Mouse (Mus musculus) CH12.LX (cell line): ENCODE results near the gene Cdh10. TPM values are rescaled to one million over a fixed set of nuclear protein-coding genes. Genes with fewer than 3 reads are reported as not detected.

Source experiments
- DNase-seq: peaks from one replicate; pipeline ENCODE4 v3.0.0-alpha.2; 2013; ENCODE audit errors: extremely low read depth
- H3K27ac ChIP-seq: 2 replicates; pipeline ENCODE4 v1.5.1; 2012; ENCODE audit warnings: low read depth, mild to moderate bottlenecking, control low read depth, moderate library complexity; ENCODE audit not compliant: insufficient read depth
- H3K27me3 ChIP-seq: replicated peaks from 2 replicates; pipeline ENCODE3; 2012; ENCODE audit warnings: inconsistent platforms
- H3K36me3 ChIP-seq, 2 experiments: replicated peaks in 1 of 2; 2 replicates each; pipeline versions ENCODE3 to v1.6.1; 2012; ENCODE audit warnings: inconsistent platforms in 1 of 2, low read length in 1 of 2, mild to moderate bottlenecking in 1 of 2, mixed read lengths in 1 of 2, moderate library complexity in 1 of 2; ENCODE audit not compliant: control insufficient read depth in 1 of 2, insufficient read depth in 1 of 2
- H3K4me1 ChIP-seq, 2 experiments: 2 replicates each; pipeline ENCODE4 v1.6.1; 2012; ENCODE audit warnings: inconsistent platforms in 1 of 2, moderate library complexity in 1 of 2; ENCODE audit not compliant: insufficient read depth in 2 of 2, control insufficient read depth in 1 of 2
- H3K4me2 ChIP-seq: 2 replicates; pipeline ENCODE4 v1.6.1; 2012; ENCODE audit warnings: low read depth, mild to moderate bottlenecking, control low read depth; ENCODE audit not compliant: poor library complexity, insufficient read depth, severe bottlenecking
- H3K4me3 ChIP-seq, 3 experiments: fragments of 150-350 bp in 1 of 3; sonication (generic) in 1 of 3; replicated peaks in 1 of 3; 2 replicates each; pipeline versions ENCODE3 to v1.5.1; 2011 to 2012; ENCODE audit warnings: low read depth in 2 of 3, low read length in 2 of 3, mild to moderate bottlenecking in 2 of 3, moderate library complexity in 2 of 3, control low read depth in 1 of 3, improper control_type of control experiment in 1 of 3, inconsistent platforms in 1 of 3, mixed read lengths in 1 of 3; ENCODE audit not compliant: poor library complexity in 1 of 3
- H3K79me2 ChIP-seq: replicated peaks from 2 replicates; pipeline ENCODE4 v1.6.1; 2012; ENCODE audit warnings: mild to moderate bottlenecking, moderate library complexity; ENCODE audit not compliant: control insufficient read depth, poor library complexity, insufficient read depth, severe bottlenecking; ENCODE audit errors: extremely low read depth
- H3K9ac ChIP-seq: 2 replicates; pipeline ENCODE4 v1.6.1; 2012; ENCODE audit warnings: low read depth, mild to moderate bottlenecking, control low read depth, moderate library complexity; ENCODE audit not compliant: insufficient read depth
- H3K9me3 ChIP-seq: replicated peaks from 2 replicates; pipeline ENCODE3; 2012; ENCODE audit warnings: low read length, inconsistent platforms, mixed read lengths
- BHLHE40 ChIP-seq: IDR thresholded peaks from 2 replicates; pipeline ENCODE4 v1.6.1; 2011; ENCODE audit warnings: mild to moderate bottlenecking, low read depth, low read length, improper control_type of control experiment
- CHD1 ChIP-seq: IDR thresholded peaks from 2 replicates; pipeline ENCODE4 v1.6.1; 2012; ENCODE audit warnings: low read depth, low read length, improper control_type of control experiment, inconsistent platforms
- CHD2 ChIP-seq: IDR thresholded peaks from 2 replicates; pipeline ENCODE4 v1.6.1; 2011; ENCODE audit warnings: low read length, improper control_type of control experiment
- E2F4 ChIP-seq: IDR thresholded peaks from 2 replicates; pipeline ENCODE4 v1.6.1; 2011; ENCODE audit warnings: low read depth, low read length, improper control_type of control experiment; ENCODE audit not compliant: insufficient replicate concordance
- ELF1 ChIP-seq: IDR thresholded peaks from 2 replicates; pipeline ENCODE4 v1.6.1; 2014; ENCODE audit warnings: low read depth, mild to moderate bottlenecking, inconsistent platforms, low read length, improper control_type of control experiment
- EP300 ChIP-seq: IDR thresholded peaks from 2 replicates; pipeline ENCODE4 v1.6.1; 2011; ENCODE audit warnings: low read length, improper control_type of control experiment
- ETS1 ChIP-seq: conservative IDR thresholded peaks from 2 replicates; pipeline ENCODE4 v1.6.1; 2012; ENCODE audit warnings: low read depth, mild to moderate bottlenecking, inconsistent platforms, low read length, improper control_type of control experiment, moderate library complexity
- GABPA ChIP-seq: IDR thresholded peaks from 2 replicates; pipeline ENCODE4 v1.6.1; 2012; ENCODE audit warnings: low read depth, low read length, improper control_type of control experiment, inconsistent platforms; ENCODE audit not compliant: insufficient replicate concordance
- HCFC1 ChIP-seq: IDR thresholded peaks from 2 replicates; pipeline ENCODE4 v1.6.1; 2012; ENCODE audit warnings: low read depth, mild to moderate bottlenecking, inconsistent platforms, low read length, improper control_type of control experiment
- JUN ChIP-seq: IDR thresholded peaks from 2 replicates; pipeline ENCODE4 v1.6.1; 2011; ENCODE audit warnings: low read depth, mild to moderate bottlenecking, low read length, improper control_type of control experiment, moderate library complexity; ENCODE audit not compliant: insufficient read depth
- JUND ChIP-seq: conservative IDR thresholded peaks from 2 replicates; pipeline ENCODE4 v1.6.1; 2011; ENCODE audit warnings: low read depth, low read length, improper control_type of control experiment
- MAX ChIP-seq: IDR thresholded peaks from 2 replicates; pipeline ENCODE4 v1.6.1; 2011; ENCODE audit warnings: low read length, improper control_type of control experiment
- MAZ ChIP-seq: IDR thresholded peaks from 2 replicates; pipeline ENCODE4 v1.6.1; 2012; ENCODE audit warnings: low read depth, mild to moderate bottlenecking, inconsistent platforms, low read length, improper control_type of control experiment, moderate library complexity
- MEF2A ChIP-seq: IDR thresholded peaks from 2 replicates; pipeline ENCODE4 v1.6.1; 2014; ENCODE audit warnings: low read depth, mild to moderate bottlenecking, inconsistent platforms, low read length, improper control_type of control experiment, borderline replicate concordance
- MXI1 ChIP-seq: IDR thresholded peaks from 2 replicates; pipeline ENCODE4 v1.6.1; 2011; ENCODE audit warnings: mild to moderate bottlenecking, low read depth, low read length, improper control_type of control experiment
- MYC ChIP-seq: IDR thresholded peaks from 2 replicates; pipeline ENCODE4 v1.6.1; 2011; ENCODE audit warnings: low read depth, mild to moderate bottlenecking, improper control_type of control experiment, low read length
- NELFE ChIP-seq: IDR thresholded peaks from 2 replicates; pipeline ENCODE4 v1.6.1; 2011; ENCODE audit warnings: low read depth, low read length, improper control_type of control experiment
- NRF1 ChIP-seq: IDR thresholded peaks from 2 replicates; pipeline ENCODE4 v1.6.1; 2014; ENCODE audit warnings: low read depth, mild to moderate bottlenecking, inconsistent platforms, low read length, improper control_type of control experiment, moderate library complexity
- PAX5 ChIP-seq: IDR thresholded peaks from 2 replicates; pipeline ENCODE4 v1.6.1; 2012; ENCODE audit warnings: low read length, inconsistent platforms, mixed read lengths
- POLR2A ChIP-seq: IDR thresholded peaks from 2 replicates; pipeline ENCODE4 v1.6.1; 2011; ENCODE audit warnings: low read depth, mild to moderate bottlenecking, improper control_type of control experiment, low read length
- POLR2AphosphoS2 ChIP-seq: IDR thresholded peaks from 2 replicates; pipeline ENCODE4 v1.6.1; 2011; ENCODE audit warnings: low read depth, low read length, improper control_type of control experiment
- RAD21 ChIP-seq: IDR thresholded peaks from 2 replicates; pipeline ENCODE4 v1.6.1; 2011; ENCODE audit warnings: low read depth, mild to moderate bottlenecking, low read length, improper control_type of control experiment, moderate library complexity
- SIN3A ChIP-seq: IDR thresholded peaks from 2 replicates; pipeline ENCODE4 v1.6.1; 2012; ENCODE audit warnings: low read length, improper control_type of control experiment, inconsistent platforms
- SMC3 ChIP-seq: IDR thresholded peaks from 2 replicates; pipeline ENCODE4 v1.6.1; 2011; ENCODE audit warnings: low read depth, low read length, improper control_type of control experiment
- TCF12 ChIP-seq: IDR thresholded peaks from 2 replicates; pipeline ENCODE4 v1.6.1; 2014; ENCODE audit warnings: low read depth, mild to moderate bottlenecking, inconsistent platforms, low read length, improper control_type of control experiment
- USF1 ChIP-seq: IDR thresholded peaks from 2 replicates; pipeline ENCODE4 v1.6.1; 2014; ENCODE audit warnings: low read depth, mild to moderate bottlenecking, inconsistent platforms, low read length, improper control_type of control experiment
- USF2 ChIP-seq: conservative IDR thresholded peaks from 2 replicates; pipeline ENCODE4 v1.6.1; 2011; ENCODE audit warnings: low read depth, low read length, improper control_type of control experiment
- ZC3H11A ChIP-seq: IDR thresholded peaks from 2 replicates; pipeline ENCODE4 v1.6.1; 2012; ENCODE audit warnings: low read depth, mild to moderate bottlenecking, inconsistent platforms, low read length, improper control_type of control experiment
- ZMIZ1 ChIP-seq: IDR thresholded peaks from 2 replicates; pipeline ENCODE4 v1.6.1; 2012; ENCODE audit warnings: low read depth, mild to moderate bottlenecking, inconsistent platforms, low read length, improper control_type of control experiment
- ZNF384 ChIP-seq: IDR thresholded peaks from 2 replicates; pipeline ENCODE4 v1.6.1; 2012; ENCODE audit warnings: low read depth, low read length, improper control_type of control experiment, inconsistent platforms
- dilution Hi-C: fragments of 300-500 bp; cut with MboI; formaldehyde crosslinking; loops from 2 replicates; pipeline ENCODE4 v1.14.3; 2020; ENCODE audit warnings: low sequenced_read_pairs; ENCODE audit not compliant: extremely low pct_unique_long_range_greater_than_20kb, extremely low pct_ligation_motif_present
- in situ Hi-C: fragments of 300-500 bp; cut with MboI; formaldehyde crosslinking; loops from 3 replicates; pipeline ENCODE4 v1.14.3; 2019; ENCODE audit warnings: low sequenced_read_pairs, low pct_ligation_motif_present, low pct_unique_long_range_greater_than_20kb, mixed read lengths
- polyA plus RNA-seq: library from polyadenylated mRNA; unstranded; fragments of >175 nt; gene quantifications from 2 replicates; pipeline ENCODE4 v1.2.1, GENCODE M21; 2012; ENCODE audit warnings: low read depth; ENCODE audit not compliant: insufficient read length
- total RNA-seq, 2 experiments: library from RNA; depleted of rRNA; stranded (reverse); fragments of 300-350 nt in 1 of 2; fragments of >200 nt in 1 of 2; gene quantifications; 2 replicates each; pipeline ENCODE4 v1.2.3; 2012 to 2014

Gene Cdh10
- total and polyA plus RNA-seq, 3 experiments, result not detected

DNA sequence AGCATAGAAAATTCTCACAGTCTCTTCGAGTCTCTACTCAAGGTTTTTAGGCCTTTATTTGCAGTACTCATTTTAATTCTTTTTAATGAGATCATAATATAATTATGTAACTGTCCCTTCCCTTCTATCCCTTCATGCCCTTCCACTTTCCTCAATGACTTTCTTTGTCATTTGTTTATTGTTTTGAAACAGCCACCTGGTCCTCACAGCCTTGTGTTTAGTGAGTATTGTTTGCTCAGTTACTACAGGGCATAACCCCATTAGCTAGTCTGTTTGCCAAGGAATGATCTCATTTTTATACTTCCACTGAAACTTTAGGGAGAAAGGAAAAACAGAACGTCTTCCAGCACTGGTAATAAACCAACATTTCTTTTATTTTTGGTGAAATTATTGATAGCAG lies 39.4 kb downstream of the Cdh10 start:
- Histone ChIP-seq H3K79me2 (no peaks in the 10 kb centered on the region; the same call in 1 of the 2 replicates), H3K27ac (no peak overlapping the region), H3K9me3 (peaks cover 48% of the 10 kb centered on the region), H3K27me3 (no peaks in the 10 kb centered on the region), H3K4me3 (no peak overlapping the region), H3K4me1 (no peaks in the 10 kb centered on the region), H3K36me3 (no peaks in the 10 kb centered on the region), H3K4me2 (no peak overlapping the region), H3K9ac (no peak overlapping the region)
- TF ChIP-seq SIN3A, result no peak
- no peak for TF ChIP-seq CHD1
- TF ChIP-seq BHLHE40, result no peak
- TF ChIP-seq ELF1, result no peak
- no peak for TF ChIP-seq POLR2A
- no peak for TF ChIP-seq TCF12
- TF ChIP-seq MAX, result no peak
- TF ChIP-seq EP300, result no peak
- TF ChIP-seq MYC, result no peak
- TF ChIP-seq SMC3, result no peak
- no peak for TF ChIP-seq JUND
- no peak for TF ChIP-seq MXI1
- no peak for TF ChIP-seq NELFE
- TF ChIP-seq JUN, result no peak
- TF ChIP-seq POLR2AphosphoS2, result no peak
- TF ChIP-seq ETS1, result no peak
- no peak for TF ChIP-seq E2F4
- TF ChIP-seq USF2, result no peak
- no peak for TF ChIP-seq ZMIZ1
- TF ChIP-seq MAZ, result no peak
- dilution Hi-C loops (no loop called here), in situ Hi-C loops (no loop called here)
- DNase-seq, result no peak

DNA sequence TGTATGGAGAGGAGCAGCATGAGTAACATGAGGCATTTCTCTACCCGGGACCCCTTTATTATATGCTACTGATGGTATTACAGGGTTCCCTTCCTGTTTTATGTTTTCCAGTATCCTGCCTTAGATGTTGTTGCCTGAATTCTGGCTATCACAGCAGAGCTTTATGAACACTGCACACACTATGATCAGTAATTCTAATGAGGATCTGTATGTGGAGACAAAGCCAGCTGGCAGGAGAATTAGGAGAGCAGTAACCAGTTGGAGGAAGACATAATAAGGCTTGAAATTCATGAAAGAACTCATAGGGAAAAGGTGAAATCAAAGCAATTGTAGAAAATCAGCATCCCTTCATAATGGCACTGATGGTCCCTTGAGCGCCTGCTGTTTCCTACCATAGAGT lies 51.1 kb downstream of the Cdh10 start:
- Histone ChIP-seq H3K36me3 (no peaks in the 10 kb centered on the region), H3K4me2 (no peak overlapping the region), H3K4me1 (no peaks in the 10 kb centered on the region), H3K9ac (no peak overlapping the region), H3K9me3 (peaks cover 35% of the 10 kb centered on the region), H3K27ac (no peak overlapping the region), H3K27me3 (no peaks in the 10 kb centered on the region), H3K79me2 (no peaks in the 10 kb centered on the region), H3K4me3 (no peak overlapping the region)
- DNase-seq, result no peak
- TF ChIP-seq NRF1, result no peak
- TF ChIP-seq JUN, result no peak
- TF ChIP-seq ZC3H11A, result no peak
- TF ChIP-seq CHD1, result no peak
- TF ChIP-seq MXI1, result no peak
- no peak for TF ChIP-seq HCFC1
- TF ChIP-seq GABPA, result no peak
- no peak for TF ChIP-seq RAD21
- no peak for TF ChIP-seq USF1
- no peak for TF ChIP-seq ZNF384
- TF ChIP-seq SIN3A, result no peak
- no peak for TF ChIP-seq E2F4
- TF ChIP-seq USF2, result no peak
- TF ChIP-seq POLR2AphosphoS2, result no peak
- TF ChIP-seq MYC, result no peak
- no peak for TF ChIP-seq PAX5
- no peak for TF ChIP-seq CHD2
- no peak for TF ChIP-seq MEF2A
- in situ Hi-C loops (no loop called here), dilution Hi-C loops (no loop called here)
